Mouse (Mus musculus) liver, adult (tissue): ENCODE results near the gene Prdx6b.

Experiments
- GATA4 ChIP-seq: IDR thresholded peaks from 2 replicates; pipeline ENCODE4 v1.6.1; 2014; ENCODE audit warnings: mild to moderate bottlenecking, low read length; ENCODE audit not compliant: insufficient replicate concordance

Prdx6b gene

GRCm38 (mm10) chr2:80292172-80292571 lies at the start of gene Prdx6b:
Gene Prdx6b (plus strand): TSS chr2:80292472.
- TF ChIP-seq GATA4: no peak

- TF ChIP-seq GATA4: no peak
Observed at GRCm38 (mm10) chr2:80247466-80247865, 44.8 kb upstream of the Prdx6b start.

GRCm38 (mm10) chr2:80247868-80248267 lies 44.4 kb upstream of the Prdx6b start:
- TF ChIP-seq GATA4: no peak

DNA sequence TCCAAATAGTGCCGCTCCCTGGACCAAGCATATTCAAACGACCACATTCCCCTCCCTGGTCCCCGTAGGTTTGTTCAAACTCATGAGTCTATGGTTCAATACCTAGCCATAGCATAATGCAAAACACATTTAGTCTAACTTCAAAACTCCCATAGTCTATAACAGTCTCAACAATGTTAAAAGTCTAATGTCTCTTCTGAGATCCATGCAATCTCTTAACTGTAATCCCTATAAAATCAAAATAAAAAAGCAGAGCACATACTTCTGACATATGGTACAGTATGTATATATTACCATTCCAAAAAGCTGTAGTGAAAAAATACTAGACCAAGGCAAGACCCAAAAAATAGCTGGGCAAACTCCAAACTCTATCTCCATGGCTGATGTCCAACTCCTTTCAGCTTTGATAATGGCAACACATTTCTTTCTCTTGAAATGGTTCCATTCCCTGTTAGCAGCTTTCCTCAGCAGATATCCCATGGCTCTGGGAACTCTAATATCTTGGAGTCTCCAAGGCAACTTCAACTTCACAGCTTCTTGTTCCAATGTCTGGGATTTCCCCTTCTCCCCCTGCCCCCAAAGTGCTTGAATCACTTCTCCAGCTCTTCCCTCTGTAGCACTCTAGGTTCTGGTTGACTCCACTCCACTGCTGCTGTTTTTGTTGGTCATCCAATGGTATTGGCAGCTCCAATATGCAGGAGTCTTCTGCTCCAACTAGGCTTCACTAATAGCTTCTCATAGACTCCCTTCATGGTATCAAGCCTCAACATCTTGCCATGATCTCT lies 32.2 kb upstream of the Prdx6b start:
- TF ChIP-seq GATA4: no peak

GRCm38 (mm10) chr2:80266894-80267293 lies 25.4 kb upstream of the Prdx6b start:
- no peak for TF ChIP-seq GATA4

DNA sequence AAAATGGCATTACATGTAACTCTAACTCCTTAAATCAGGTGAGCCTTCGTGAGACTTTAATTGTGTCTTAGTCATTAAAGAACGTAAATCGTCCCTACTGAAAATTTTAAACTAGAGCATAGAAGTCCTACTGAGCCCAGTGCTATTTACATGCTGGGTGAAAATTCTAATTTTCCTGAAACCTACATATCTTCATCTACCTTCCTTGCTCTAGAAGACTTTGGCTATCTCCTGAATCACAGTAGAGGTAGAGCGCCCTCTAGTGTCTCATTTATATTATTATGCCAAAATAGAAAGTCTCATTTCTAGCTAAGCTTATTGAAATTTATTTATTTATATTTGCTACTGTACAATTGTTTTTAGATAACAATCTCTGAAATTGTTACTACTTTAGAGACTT lies 24.2 kb upstream of the Prdx6b start:
- TF ChIP-seq GATA4: no peak

GRCm38 (mm10) chr2:80271431-80271830 lies 20.8 kb upstream of the Prdx6b start:
- TF ChIP-seq GATA4: no peak

DNA sequence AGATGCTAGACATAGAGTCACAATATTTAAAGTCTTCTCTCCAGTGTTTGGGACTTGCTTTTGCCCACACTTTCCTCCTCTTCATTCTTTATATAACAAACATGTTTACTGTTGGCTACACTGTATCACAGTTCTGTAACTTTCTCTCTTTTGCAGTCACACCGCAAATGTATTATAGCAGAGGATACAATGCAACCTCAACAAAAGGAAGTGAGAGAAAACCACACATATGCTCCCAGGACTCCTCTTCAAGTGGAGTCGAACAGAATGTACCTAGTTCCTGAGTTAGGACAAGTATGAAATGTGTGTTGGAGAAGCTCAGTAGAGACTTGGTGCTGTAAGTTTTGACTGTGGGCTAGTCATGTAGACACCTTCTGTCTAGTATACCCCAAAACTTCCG lies 19.2 kb upstream of the Prdx6b start:
- no peak for TF ChIP-seq GATA4

DNA sequence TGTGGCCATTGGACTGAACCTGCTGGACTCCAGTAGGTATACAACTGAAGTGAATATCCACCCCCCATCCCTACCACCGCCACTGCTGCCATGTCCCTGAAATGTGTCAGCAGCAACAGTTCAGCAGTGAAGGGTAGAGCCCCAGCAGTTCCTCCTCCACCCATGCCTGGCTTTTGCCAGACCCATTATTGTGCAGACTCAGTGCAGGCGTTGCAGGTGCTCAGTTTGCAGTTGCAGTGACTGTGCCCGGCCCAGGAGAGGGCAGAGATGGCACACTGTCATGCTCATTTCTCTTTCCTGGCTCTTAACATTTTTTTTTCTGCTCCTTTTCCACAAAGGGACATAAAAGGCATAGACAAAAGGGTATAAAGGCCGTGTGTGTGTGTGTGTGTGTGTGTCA lies 18.5 kb upstream of the Prdx6b start:
- no peak for TF ChIP-seq GATA4

DNA sequence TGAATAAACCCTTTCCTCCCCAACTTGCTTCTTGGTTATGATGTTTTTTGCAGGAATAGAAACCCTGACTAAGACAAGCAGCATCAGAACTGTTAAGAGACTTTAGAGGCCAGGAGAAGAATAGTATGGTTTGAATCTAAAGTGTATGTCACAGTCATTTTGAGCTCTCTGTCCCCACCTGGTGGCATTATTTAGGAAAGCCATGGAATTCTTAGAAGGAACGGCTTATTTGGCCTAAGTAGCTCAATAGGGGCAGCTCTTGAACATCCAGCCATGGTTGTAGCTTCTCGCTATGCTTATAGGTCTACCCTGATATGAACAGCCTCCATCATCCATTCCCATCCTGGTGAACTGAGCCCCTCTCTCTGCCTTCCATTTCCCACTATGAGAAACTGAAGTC lies 17.1 kb upstream of the Prdx6b start:
- no peak for TF ChIP-seq GATA4

GRCm38 (mm10) chr2:80282214-80282613 lies 10.1 kb upstream of the Prdx6b start:
- TF ChIP-seq GATA4: no peak

- TF ChIP-seq GATA4: no peak
Observed at GRCm38 (mm10) chr2:80286397-80286796, 5.9 kb upstream of the Prdx6b start.

DNA sequence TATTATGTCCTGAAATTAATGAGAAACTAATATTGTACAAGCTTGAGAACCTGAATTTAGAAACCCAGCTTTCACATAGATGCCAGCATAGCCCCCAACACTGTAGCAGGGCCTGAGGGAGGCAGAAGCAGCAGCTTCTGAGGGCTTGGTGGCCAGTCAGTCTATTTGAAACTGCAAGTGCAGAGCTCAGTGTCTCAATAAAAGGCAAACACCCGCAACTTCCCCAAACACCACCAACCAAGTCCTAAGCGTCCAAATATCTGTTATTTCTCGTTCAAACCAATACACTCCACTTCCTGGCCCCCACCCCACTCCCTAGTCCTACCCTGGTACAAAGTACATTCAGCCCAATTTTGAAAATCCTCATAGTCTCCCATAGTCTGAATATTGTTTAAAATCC lies 6.1 kb downstream of the Prdx6b start:
- no peak for TF ChIP-seq GATA4

GRCm38 (mm10) chr2:80300806-80301205 lies 8.5 kb downstream of the Prdx6b start:
- TF ChIP-seq GATA4: no peak

GRCm38 (mm10) chr2:80303957-80304356 lies 11.7 kb downstream of the Prdx6b start:
- TF ChIP-seq GATA4: no peak

DNA sequence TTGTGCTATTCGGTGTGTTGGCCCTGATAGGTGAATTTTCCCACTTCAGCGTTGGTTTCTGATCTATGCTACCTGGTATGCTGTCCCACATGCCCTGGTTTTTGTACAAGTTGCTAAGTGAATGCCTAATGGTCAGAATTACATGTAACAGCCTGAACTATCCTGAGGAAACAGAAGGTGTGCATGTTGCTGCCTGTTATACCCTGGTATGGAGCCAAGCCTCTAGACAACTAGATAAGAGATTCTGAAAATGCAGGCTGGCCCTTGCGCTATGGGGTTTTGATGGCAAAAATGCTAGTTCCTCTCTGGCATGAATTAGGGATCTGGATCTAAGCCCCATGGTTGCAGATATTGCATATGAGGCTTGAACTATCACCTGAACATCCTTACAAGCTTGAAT lies 15.4 kb downstream of the Prdx6b start:
- TF ChIP-seq GATA4: no peak

GRCm38 (mm10) chr2:80309775-80310174 lies 17.5 kb downstream of the Prdx6b start:
- TF ChIP-seq GATA4: no peak

GRCm38 (mm10) chr2:80310772-80311171 lies 18.5 kb downstream of the Prdx6b start:
- TF ChIP-seq GATA4: no peak

- TF ChIP-seq GATA4: no peak
Observed at GRCm38 (mm10) chr2:80311350-80311749, 19.1 kb downstream of the Prdx6b start.
